Mouse (Mus musculus): ENCODE data around the gene Tmem161a. TPM values are rescaled to one million over a fixed set of nuclear protein-coding genes. Genes with fewer than 3 reads are reported as not detected.

The Tmem161a gene
- polyA plus RNA-seq, 1 experiment: 57.8 TPM

DNA sequence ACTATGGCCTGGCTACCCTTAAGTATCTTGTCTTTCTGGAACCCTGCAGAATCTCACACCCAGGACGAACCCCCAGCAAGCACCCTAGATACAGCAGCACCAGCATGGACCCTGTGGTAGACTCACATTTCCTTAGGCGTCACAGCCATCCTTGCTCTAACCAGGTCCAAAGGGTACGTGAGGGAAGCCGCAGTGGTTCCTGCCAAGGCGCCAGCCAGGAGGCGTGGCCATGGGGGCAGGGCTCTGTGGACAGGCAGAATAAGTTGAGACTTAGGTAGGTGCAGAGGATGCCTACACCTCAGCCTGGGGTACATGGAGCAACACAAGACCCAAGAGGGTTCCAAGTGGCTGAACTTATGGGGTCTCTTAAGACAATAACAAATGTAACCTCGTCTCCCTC lies 16.6 kb downstream of the Tmem161a start:
- H3K36me3 ChIP-seq (ENCODE audit: control insufficient read depth, insufficient read depth): no peaks in the 10 kb centered on the region

DNA sequence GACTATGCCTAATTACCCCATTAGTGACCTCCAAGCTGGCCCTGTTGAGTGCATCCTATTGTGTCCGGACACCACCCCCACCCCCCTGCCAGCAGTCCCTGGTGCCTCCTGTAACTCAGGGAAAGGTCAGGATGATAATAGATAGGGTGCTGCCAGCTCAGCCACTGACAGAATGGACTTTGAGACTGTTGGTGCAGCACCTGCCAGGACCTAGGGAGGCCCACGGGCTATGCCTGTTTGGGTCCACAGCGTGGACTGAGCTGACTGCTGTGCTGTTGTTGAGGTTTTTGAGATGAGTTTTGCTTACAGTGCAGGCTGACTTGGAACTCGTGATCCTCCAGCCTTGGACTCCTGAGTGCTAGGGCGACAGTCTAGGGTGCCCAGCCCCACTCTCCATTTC lies 21.1 kb downstream of the Tmem161a start:
- no peak overlapping the region for H3K4me3 ChIP-seq (ENCODE audit: insufficient read depth, poor library complexity, severe bottlenecking)
- TF ChIP-seq CEBPB (IDR thresholded peaks at IDR 0.05; ENCODE audit: low read depth) (no peak), MAX (IDR thresholded peaks at IDR 0.05) (no peak), CTCF (IDR thresholded peaks at IDR 0.05; ENCODE audit: control insufficient read depth, insufficient read depth, insufficient read length) (no peak), MYOG (IDR thresholded peaks at IDR 0.05; ENCODE audit: control insufficient read depth, extremely low read depth, insufficient read length) (no peak), MYOD1 (IDR thresholded peaks at IDR 0.05; ENCODE audit: control insufficient read depth, insufficient read length, low read depth) (no peak), USF1 (IDR thresholded peaks at IDR 0.05; ENCODE audit: low read depth) (no peak), FOSL1 (IDR thresholded peaks at IDR 0.05; ENCODE audit: insufficient read depth, low read length, poor library complexity, severe bottlenecking) (no peak)
- no peak overlapping the region for H3ac ChIP-seq (ENCODE audit: control insufficient read depth, insufficient read length, low read depth)
- H3K79me2 ChIP-seq (ENCODE audit: control insufficient read depth, insufficient read depth): no peaks in the 10 kb centered on the region
- H3K27me3 ChIP-seq (ENCODE audit: control insufficient read depth, insufficient read depth, insufficient read length): peaks cover 3% of the 10 kb centered on the region
- H3K36me3 ChIP-seq (ENCODE audit: control insufficient read depth, insufficient read depth): no peaks in the 10 kb centered on the region
- no peaks in the 10 kb centered on the region for H3K79me3 ChIP-seq (ENCODE audit: low read depth)

More for the DNA sequence above, 16.6 kb downstream of the Tmem161a start:
- no peak overlapping the region for H3ac ChIP-seq (ENCODE audit: control insufficient read depth, insufficient read length, low read depth)
- no peak overlapping the region for H3K4me3 ChIP-seq (ENCODE audit: insufficient read depth, poor library complexity, severe bottlenecking)
- no peak for TF ChIP-seq MAX (IDR thresholded peaks at IDR 0.05)
- no peak for TF ChIP-seq MYOG (IDR thresholded peaks at IDR 0.05; ENCODE audit: control insufficient read depth, extremely low read depth, insufficient read length)
- no peak for TF ChIP-seq FOSL1 (IDR thresholded peaks at IDR 0.05; ENCODE audit: insufficient read depth, low read length, poor library complexity, severe bottlenecking)
- TF ChIP-seq CTCF (IDR thresholded peaks at IDR 0.05; ENCODE audit: control insufficient read depth, insufficient read depth, insufficient read length): no peak
- no peak for TF ChIP-seq CEBPB (IDR thresholded peaks at IDR 0.05; ENCODE audit: low read depth)
- no peak for TF ChIP-seq MYOD1 (IDR thresholded peaks at IDR 0.05; ENCODE audit: control insufficient read depth, insufficient read length, low read depth)
- TF ChIP-seq USF1 (IDR thresholded peaks at IDR 0.05; ENCODE audit: low read depth): no peak
- no peaks in the 10 kb centered on the region for H3K27me3 ChIP-seq (ENCODE audit: control insufficient read depth, insufficient read depth, insufficient read length)
- H3K79me3 ChIP-seq (ENCODE audit: low read depth): no peaks in the 10 kb centered on the region
- no peaks in the 10 kb centered on the region for H3K79me2 ChIP-seq (ENCODE audit: control insufficient read depth, insufficient read depth)

DNA sequence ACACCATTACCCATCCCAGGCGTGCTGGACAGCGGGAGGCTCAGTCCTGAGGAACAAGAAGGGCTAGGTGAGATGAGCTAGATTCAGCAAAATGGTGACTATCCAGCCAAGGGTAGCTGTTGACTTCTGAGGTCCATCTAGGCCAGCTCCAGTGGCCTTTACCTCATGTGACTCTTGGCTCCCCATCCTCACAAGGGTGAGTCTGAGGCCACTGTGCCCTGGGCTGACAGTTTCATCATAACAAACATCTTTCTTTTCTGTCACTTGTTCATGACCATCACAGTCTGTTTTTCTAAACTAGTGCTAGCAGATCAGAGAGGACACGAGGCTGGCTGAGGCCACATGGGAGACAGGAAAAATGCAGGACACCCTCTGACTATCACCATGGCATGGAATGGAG lies 22.0 kb downstream of the Tmem161a start:
- H3K4me3 ChIP-seq (ENCODE audit: insufficient read depth, poor library complexity, severe bottlenecking): no peak overlapping the region
- TF ChIP-seq MYOD1 (IDR thresholded peaks at IDR 0.05; ENCODE audit: control insufficient read depth, insufficient read length, low read depth): no peak
- TF ChIP-seq CTCF (IDR thresholded peaks at IDR 0.05; ENCODE audit: control insufficient read depth, insufficient read depth, insufficient read length): no peak
- TF ChIP-seq MYOG (IDR thresholded peaks at IDR 0.05; ENCODE audit: control insufficient read depth, extremely low read depth, insufficient read length): no peak
- no peak for TF ChIP-seq FOSL1 (IDR thresholded peaks at IDR 0.05; ENCODE audit: insufficient read depth, low read length, poor library complexity, severe bottlenecking)
- TF ChIP-seq MAX (IDR thresholded peaks at IDR 0.05): no peak
- no peak for TF ChIP-seq USF1 (IDR thresholded peaks at IDR 0.05; ENCODE audit: low read depth)
- TF ChIP-seq CEBPB (IDR thresholded peaks at IDR 0.05; ENCODE audit: low read depth): no peak
- H3K79me3 ChIP-seq (ENCODE audit: low read depth): no peaks in the 10 kb centered on the region
- H3K79me2 ChIP-seq (ENCODE audit: control insufficient read depth, insufficient read depth): no peaks in the 10 kb centered on the region
- H3K27me3 ChIP-seq (ENCODE audit: control insufficient read depth, insufficient read depth, insufficient read length): peaks cover 3% of the 10 kb centered on the region
- no peak overlapping the region for H3ac ChIP-seq (ENCODE audit: control insufficient read depth, insufficient read length, low read depth)
- no peaks in the 10 kb centered on the region for H3K36me3 ChIP-seq (ENCODE audit: control insufficient read depth, insufficient read depth)

DNA sequence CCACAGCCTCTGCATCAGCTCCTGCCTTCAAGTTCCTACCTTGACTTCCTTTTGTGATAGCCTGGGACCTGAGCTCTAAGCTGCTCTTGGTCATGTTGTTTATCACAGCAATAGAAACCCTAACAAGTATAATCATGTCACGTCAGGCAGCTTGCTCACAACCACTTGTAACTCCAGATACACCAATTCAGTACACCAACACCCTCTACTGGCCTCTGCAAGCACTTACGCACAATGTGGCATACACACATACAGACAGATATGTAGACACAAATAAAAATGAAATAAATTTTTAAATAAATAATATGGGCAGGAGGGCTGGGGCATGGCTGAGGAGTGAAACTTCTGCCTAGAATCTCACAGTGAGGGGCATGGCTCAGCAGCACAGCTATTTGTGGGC lies 23.6 kb downstream of the Tmem161a start:
- Histone ChIP-seq H3K79me3 (ENCODE audit: low read depth) (no peaks in the 10 kb centered on the region), H3K36me3 (ENCODE audit: control insufficient read depth, insufficient read depth) (no peaks in the 10 kb centered on the region), H3K27me3 (ENCODE audit: control insufficient read depth, insufficient read depth, insufficient read length) (peaks cover 3% of the 10 kb centered on the region), H3ac (ENCODE audit: control insufficient read depth, insufficient read length, low read depth) (no peak overlapping the region), H3K79me2 (ENCODE audit: control insufficient read depth, insufficient read depth) (no peaks in the 10 kb centered on the region), H3K4me3 (ENCODE audit: insufficient read depth, poor library complexity, severe bottlenecking) (no peak overlapping the region)
- no peak for TF ChIP-seq MYOD1 (IDR thresholded peaks at IDR 0.05; ENCODE audit: control insufficient read depth, insufficient read length, low read depth)
- no peak for TF ChIP-seq CTCF (IDR thresholded peaks at IDR 0.05; ENCODE audit: control insufficient read depth, insufficient read depth, insufficient read length)
- no peak for TF ChIP-seq MYOG (IDR thresholded peaks at IDR 0.05; ENCODE audit: control insufficient read depth, extremely low read depth, insufficient read length)
- no peak for TF ChIP-seq MAX (IDR thresholded peaks at IDR 0.05)
- no peak for TF ChIP-seq FOSL1 (IDR thresholded peaks at IDR 0.05; ENCODE audit: insufficient read depth, low read length, poor library complexity, severe bottlenecking)
- TF ChIP-seq CEBPB (IDR thresholded peaks at IDR 0.05; ENCODE audit: low read depth): no peak
- no peak for TF ChIP-seq USF1 (IDR thresholded peaks at IDR 0.05; ENCODE audit: low read depth)

DNA sequence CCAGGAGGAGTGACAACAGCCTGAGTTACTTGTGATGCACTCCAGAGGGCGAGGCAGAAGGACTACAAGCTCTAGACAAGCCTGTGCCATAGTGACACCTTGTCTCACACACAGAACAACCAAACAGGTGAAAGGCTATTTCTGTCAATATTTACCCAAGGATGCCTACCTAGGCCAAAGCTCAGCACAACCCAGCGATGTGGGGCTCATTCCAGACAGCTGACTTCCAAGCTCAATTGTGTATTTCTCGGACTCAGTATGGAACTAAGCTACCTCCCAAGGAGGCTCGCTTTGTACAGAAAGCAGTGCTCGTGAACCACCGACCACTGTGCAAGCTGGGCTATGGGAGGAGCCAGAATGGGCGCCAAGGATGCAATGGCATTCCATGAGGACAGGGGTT lies 25.4 kb downstream of the Tmem161a start:
- H3K4me3 ChIP-seq (ENCODE audit: insufficient read depth, poor library complexity, severe bottlenecking): no peak overlapping the region
- no peaks in the 10 kb centered on the region for H3K79me3 ChIP-seq (ENCODE audit: low read depth)
- peaks cover 9% of the 10 kb centered on the region for H3K27me3 ChIP-seq (ENCODE audit: control insufficient read depth, insufficient read depth, insufficient read length)
- H3ac ChIP-seq (ENCODE audit: control insufficient read depth, insufficient read length, low read depth): no peak overlapping the region
- no peak for TF ChIP-seq MYOG (IDR thresholded peaks at IDR 0.05; ENCODE audit: control insufficient read depth, extremely low read depth, insufficient read length)
- TF ChIP-seq CTCF (IDR thresholded peaks at IDR 0.05; ENCODE audit: control insufficient read depth, insufficient read depth, insufficient read length): no peak
- TF ChIP-seq FOSL1 (IDR thresholded peaks at IDR 0.05; ENCODE audit: insufficient read depth, low read length, poor library complexity, severe bottlenecking): no peak
- TF ChIP-seq USF1 (IDR thresholded peaks at IDR 0.05; ENCODE audit: low read depth): no peak
- TF ChIP-seq MYOD1 (IDR thresholded peaks at IDR 0.05; ENCODE audit: control insufficient read depth, insufficient read length, low read depth): no peak
- TF ChIP-seq MAX (IDR thresholded peaks at IDR 0.05): no peak
- TF ChIP-seq CEBPB (IDR thresholded peaks at IDR 0.05; ENCODE audit: low read depth): no peak
- H3K79me2 ChIP-seq (ENCODE audit: control insufficient read depth, insufficient read depth): no peaks in the 10 kb centered on the region
- no peaks in the 10 kb centered on the region for H3K36me3 ChIP-seq (ENCODE audit: control insufficient read depth, insufficient read depth)
